Mouse (Mus musculus) kidney, postnatal 10 days (tissue): Measurements from ENCODE around the gene Sulf2.

Experiments used
- DNase-seq: peaks from one replicate; pipeline ENCODE4 v3.0.0; 2021; ENCODE audit warnings: mixed read lengths

The Sulf2 gene

GRCm38 (mm10) chr2:166048852-166049251, 106.6 kb downstream of the Sulf2 start:
- DNase-seq, result no peak

- DNase-seq, result no peak
Observed at GRCm38 (mm10) chr2:166047931-166048330, 107.5 kb downstream of the Sulf2 start.

- DNase-seq, result peak; percentile 58
Observed at GRCm38 (mm10) chr2:166045549-166046501, 109.6 kb downstream of the Sulf2 start.

- no peak for DNase-seq
Observed at GRCm38 (mm10) chr2:166045006-166045405, 110.5 kb downstream of the Sulf2 start.

GRCm38 (mm10) chr2:166042542-166042941, 112.9 kb downstream of the Sulf2 start:
- DNase-seq, result no peak

GRCm38 (mm10) chr2:166039681-166040080, 115.8 kb downstream of the Sulf2 start:
- DNase-seq, result no peak

- peak; percentile 81 for DNase-seq
Observed at GRCm38 (mm10) chr2:166035725-166036124, 119.7 kb downstream of the Sulf2 start.

- DNase-seq, result peak; percentile 28
Observed at GRCm38 (mm10) chr2:166034967-166035490, 120.4 kb downstream of the Sulf2 start.

GRCm38 (mm10) chr2:166032628-166033027, 122.8 kb downstream of the Sulf2 start:
- DNase-seq, result no peak

GRCm38 (mm10) chr2:166031120-166031929, 124.1 kb downstream of the Sulf2 start:
- DNase-seq, result peak; percentile 77

- peak; percentile 34 for DNase-seq
Observed at GRCm38 (mm10) chr2:166030256-166030995, 125.0 kb downstream of the Sulf2 start.

- no peak for DNase-seq
Observed at GRCm38 (mm10) chr2:166029232-166029631, 126.2 kb downstream of the Sulf2 start.

GRCm38 (mm10) chr2:166027834-166028233, 127.6 kb downstream of the Sulf2 start:
- DNase-seq, result no peak

- no peak for DNase-seq
Observed at GRCm38 (mm10) chr2:166025943-166026342, 129.5 kb downstream of the Sulf2 start.

GRCm38 (mm10) chr2:166024621-166025020, 130.8 kb downstream of the Sulf2 start:
- DNase-seq, result no peak

- no peak for DNase-seq
Observed at GRCm38 (mm10) chr2:166024079-166024478, 131.4 kb downstream of the Sulf2 start.
